Comparison of ENCODE assay signal across 1 mouse cellular context in the genomic region with DNA sequence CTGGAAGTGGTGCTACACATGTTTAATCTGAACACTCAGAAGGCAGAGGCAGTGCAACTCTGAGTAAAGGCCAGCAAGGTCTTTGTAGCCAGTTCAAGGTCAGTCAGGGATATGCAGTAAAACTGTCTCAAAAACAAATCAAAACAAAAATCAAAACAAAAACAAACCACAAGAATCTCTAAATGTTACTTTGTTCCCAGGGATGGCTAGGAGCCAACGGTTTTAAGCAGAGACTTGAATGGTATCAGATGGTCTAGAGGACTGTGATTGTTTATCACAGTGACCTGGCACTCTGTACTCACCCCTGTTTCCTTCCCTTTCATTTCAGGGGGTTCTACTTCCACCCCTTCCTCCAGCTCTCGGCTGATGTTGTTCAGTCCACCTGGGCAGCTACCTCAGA.
TF ChIP-seq lines count a peak whose summit lies in the region.

No protein-coding gene starts in this region.

TF ChIP-seq in MEL, 35 proteins besides CTCF, POLR2A, EP300 and RAD21:
- TF ChIP-seq RCOR1 (IDR thresholded peaks at IDR 0.05; ENCODE audit: low read depth, low read length) (peak; percentile 51; the same call in 1 of the 2 replicates), KAT2A (conservative IDR thresholded peaks at IDR 0.05; ENCODE audit: low read depth, low read length) (no peak), MAFK (IDR thresholded peaks at IDR 0.05; ENCODE audit: borderline replicate concordance, low read depth, low read length) (no peak)
